Mouse (Mus musculus): ENCODE results near the gene Mlxipl.

Gene Mlxipl

DNA sequence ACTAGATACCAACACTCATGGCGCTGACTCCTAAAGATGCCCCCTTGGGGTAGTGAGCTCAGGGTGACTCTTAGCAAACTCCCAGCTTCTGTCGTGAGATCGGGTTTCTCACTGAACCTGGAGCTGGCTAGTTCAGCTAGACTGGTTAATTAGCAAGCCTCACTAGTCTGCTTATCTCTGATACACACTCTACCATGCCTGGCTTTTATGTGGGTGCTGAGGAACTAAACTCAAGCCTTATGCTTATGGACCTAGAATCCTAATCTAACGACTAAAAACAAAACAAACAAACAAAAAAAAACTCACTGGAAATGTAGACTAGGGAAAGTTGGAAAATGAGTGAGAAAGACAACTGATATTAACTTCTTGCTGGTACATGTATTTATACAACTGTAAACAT is 54.8 kb downstream of the Mlxipl start:
- DNase-seq (ENCODE audit: inconsistent age in 2 of 2, low spot score in 1 of 2), result no peak

DNA sequence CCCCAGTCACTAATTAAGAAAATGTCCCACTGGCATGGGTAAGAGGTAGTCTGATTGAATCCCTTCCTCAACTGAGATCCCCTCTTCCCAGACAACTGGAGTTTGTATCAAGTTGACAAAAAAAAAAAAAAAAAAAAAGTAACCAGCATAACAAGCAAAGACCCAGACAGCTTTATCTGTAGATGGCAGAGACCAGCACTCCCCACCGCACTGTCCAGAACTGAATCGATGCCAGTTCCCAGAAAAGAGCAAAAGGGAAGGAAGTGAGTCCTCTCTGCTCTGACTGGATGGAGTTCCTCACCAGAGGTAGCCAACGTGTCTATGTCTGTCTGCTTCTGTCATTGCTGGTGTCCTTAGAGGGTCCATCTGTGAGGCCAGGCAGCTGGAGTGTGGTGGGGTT is 55.8 kb downstream of the Mlxipl start:
- DNase-seq (ENCODE audit: inconsistent age in 2 of 2, low spot score in 1 of 2), result no peak

GRCm38 (mm10) chr5:135145955-135146354 is 56.3 kb downstream of the Mlxipl start:
- no peak for DNase-seq (ENCODE audit: inconsistent age in 2 of 2, low spot score in 1 of 2)

DNA sequence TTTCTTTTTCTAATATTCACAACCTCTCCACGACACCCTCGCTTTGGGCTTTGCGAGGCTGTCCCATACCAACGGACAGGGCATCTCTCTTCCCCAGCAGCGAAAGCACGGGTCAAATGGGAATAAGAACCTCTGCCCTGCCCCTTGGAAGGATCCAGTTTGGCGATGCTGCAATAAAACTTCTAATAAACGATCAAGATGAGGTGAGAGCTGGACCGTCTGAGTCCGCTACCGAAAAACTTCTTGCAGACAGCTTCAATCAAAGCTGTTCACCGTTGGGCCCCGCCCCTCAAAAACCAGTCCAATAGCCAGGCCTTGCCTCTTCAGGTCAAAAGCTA is 59.0 kb downstream of the Mlxipl start:
- DNase-seq (ENCODE audit: inconsistent age in 2 of 2, low spot score in 1 of 2), result no peak

- DNase-seq (ENCODE audit: inconsistent age in 2 of 2, low spot score in 1 of 2), result peak; percentile 100
Observed at GRCm38 (mm10) chr5:135149053-135149819, 59.5 kb downstream of the Mlxipl start, which contains the start of gene Tbl2. Gene Tbl2, plus strand, starts transcription at chr5:135149657.

DNA sequence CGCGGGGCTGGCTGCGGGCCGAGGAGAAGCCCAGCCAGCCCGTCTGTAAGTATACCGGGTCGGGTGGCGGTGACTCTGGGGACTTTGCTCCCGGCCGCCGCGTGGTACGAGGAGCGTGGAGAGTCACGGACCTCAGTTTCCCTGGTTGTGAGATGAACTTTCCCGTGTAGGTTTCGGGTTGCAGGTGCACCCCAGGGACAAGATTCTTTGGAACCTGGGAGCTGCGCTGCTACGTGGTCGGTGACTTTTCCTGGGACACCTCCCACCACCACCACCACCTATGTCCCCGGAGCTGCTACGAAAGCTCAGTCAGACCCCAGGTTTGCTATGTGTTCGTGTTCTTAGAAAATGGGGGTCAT is 60.1 kb downstream of the Mlxipl start:
- DNase-seq (ENCODE audit: inconsistent age in 2 of 2, low spot score in 1 of 2), result no peak

DNA sequence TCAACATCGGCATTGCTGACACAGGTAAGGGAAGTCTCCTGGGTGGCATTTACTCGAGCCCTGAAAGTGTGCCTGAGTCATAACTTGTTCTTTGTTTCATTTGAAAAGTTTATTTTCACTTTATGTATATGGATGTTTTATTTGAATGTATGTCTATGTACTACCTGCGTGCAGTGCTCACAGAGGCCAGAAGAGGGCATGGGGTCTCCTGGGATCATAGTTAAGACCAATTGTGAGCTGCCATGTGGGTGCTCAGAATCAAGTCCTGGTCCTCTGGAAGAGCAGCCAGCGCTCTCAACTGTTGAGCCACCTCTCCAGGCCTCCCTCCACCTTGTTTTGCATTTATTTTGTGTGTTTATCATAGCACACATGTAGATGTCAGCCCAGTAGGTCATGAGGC is 66.8 kb downstream of the Mlxipl start:
- no peak for DNase-seq (ENCODE audit: inconsistent age in 2 of 2, low spot score in 1 of 2)

GRCm38 (mm10) chr5:135161221-135161620 is 71.5 kb downstream of the Mlxipl start:
- DNase-seq (ENCODE audit: inconsistent age in 2 of 2, low spot score in 1 of 2), result peak in 1 of 2 experiments; percentile 69

GRCm38 (mm10) chr5:135161650-135162049 is 72.0 kb downstream of the Mlxipl start:
- DNase-seq (ENCODE audit: inconsistent age in 2 of 2, low spot score in 1 of 2), result no peak

- DNase-seq (ENCODE audit: inconsistent age in 2 of 2, low spot score in 1 of 2), result no peak
Observed at GRCm38 (mm10) chr5:135162361-135162760, 72.7 kb downstream of the Mlxipl start.

DNA sequence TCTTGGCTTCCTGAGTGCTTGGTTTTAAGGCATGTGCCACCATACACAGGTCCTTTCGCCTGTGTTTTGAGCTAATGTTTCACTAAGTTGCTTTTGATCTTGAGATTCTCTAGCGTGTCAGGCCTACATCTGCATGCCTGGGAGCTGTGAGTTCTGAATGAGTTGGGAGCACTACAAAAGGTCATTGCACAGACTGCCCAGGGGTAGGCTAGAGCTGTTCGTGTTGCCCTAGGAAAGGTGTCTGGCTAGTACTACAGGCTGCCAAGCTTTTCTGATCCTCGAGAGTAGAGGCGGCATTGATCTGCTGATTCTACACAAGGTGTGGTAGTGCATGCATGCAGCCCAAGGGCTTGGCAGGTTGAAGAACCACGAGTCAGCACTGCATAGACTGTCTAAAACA is 73.1 kb downstream of the Mlxipl start:
- DNase-seq (ENCODE audit: inconsistent age in 2 of 2, low spot score in 1 of 2), result no peak

DNA sequence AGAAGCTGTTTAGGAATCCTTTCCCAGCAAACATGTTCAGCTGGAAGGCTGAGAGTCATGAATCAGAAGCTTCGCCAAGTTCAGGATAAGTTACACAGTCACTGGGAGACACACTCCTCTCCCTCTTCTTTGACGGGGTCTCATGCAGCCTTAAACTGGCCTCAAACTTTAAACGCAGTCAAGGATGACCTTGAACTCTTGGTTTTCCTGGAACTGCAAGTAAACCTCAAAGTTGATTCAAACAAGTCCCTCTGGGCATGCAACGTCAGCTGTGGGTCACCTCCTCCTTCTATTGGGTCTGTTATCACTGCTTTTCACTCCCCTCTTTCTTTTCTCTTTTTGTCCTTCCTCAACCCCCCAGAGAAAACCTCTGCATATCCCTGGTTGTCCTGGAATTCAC is 77.2 kb downstream of the Mlxipl start:
- peak in 1 of 2 experiments; percentile 67 for DNase-seq (ENCODE audit: inconsistent age in 2 of 2, low spot score in 1 of 2)

GRCm38 (mm10) chr5:135167469-135167868 is 77.8 kb downstream of the Mlxipl start:
- DNase-seq (ENCODE audit: inconsistent age in 2 of 2, low spot score in 1 of 2), result peak in 1 of 2 experiments; percentile 51

GRCm38 (mm10) chr5:135168063-135169062 is 78.7 kb downstream of the Mlxipl start, which contains the start of gene Bcl7b:
Gene Bcl7b, plus strand, starts transcription at chr5:135168283.
- peak; percentile 99 for DNase-seq (ENCODE audit: inconsistent age in 2 of 2, low spot score in 1 of 2)

- no peak for DNase-seq (ENCODE audit: inconsistent age in 2 of 2, low spot score in 1 of 2)
Observed at GRCm38 (mm10) chr5:135169479-135169878, 79.8 kb downstream of the Mlxipl start.

DNA sequence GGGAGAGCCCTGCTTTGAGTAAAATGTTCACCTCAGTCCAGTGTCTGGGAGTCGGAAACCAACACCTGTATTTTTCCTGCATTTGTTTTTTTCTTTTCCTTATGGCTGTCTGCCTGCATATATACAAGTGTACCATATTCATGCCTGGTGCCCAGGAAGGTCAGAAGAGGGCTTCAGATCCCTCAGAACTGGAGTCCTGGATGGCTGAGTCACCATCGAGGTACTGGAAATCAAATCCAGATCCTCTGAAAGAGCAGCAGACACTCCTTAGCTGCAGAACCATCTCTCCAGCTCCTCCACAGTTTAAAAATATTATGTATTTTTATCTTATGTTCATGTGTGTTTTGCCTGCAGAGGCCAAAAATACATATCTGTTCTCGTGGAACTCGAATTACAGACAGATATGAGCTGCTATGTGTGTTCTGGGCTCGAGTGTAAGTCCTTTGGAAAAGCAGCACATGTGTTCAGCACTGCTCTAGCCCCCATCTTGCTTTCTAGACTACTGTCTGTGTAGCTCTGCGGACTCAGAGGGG is 82.1 kb downstream of the Mlxipl start:
- DNase-seq (ENCODE audit: inconsistent age in 2 of 2, low spot score in 1 of 2), result no peak

- no peak for DNase-seq (ENCODE audit: inconsistent age in 2 of 2, low spot score in 1 of 2)
Observed at GRCm38 (mm10) chr5:135172986-135173385, 83.3 kb downstream of the Mlxipl start.

DNA sequence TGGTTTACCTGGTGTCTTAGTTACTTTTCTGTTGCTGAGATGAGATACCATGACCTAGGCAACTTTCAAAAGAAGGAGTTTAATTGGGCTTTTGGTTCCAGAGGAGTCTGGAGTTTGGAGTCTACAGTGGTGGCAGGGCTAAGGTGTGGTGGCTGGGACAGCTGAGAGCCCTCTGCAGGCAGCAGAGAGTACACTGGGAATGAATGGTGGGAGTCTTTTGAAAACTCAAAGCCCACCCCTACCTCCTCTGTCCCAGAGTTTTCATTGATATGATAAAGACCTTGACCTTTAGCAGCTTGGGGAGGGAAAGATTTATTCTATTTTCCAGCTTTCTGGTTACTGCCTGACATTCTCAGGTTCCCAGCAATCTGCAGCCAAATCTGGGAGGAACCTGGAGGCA is 85.4 kb downstream of the Mlxipl start:
- DNase-seq (ENCODE audit: inconsistent age in 2 of 2, low spot score in 1 of 2), result no peak

DNA sequence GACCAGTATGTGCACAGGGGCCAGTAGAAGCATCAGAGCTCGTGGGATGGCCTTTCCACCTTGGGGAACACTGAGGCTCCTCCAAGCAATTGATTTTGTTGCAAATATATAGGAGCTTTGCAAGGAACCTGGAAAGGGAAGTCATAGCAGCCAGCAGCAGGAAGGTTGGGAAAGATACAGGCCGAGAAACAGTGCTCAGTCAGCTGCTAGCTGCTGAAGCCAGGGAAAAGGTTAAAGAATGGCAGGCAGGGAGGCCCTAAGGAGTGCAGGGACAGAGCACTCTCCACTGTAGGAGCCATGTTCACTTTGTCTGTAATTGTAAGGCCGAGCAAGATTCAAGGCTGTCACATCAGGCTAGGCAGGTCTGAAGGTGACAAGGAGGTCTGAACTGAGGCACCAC is 88.8 kb downstream of the Mlxipl start:
- DNase-seq (ENCODE audit: inconsistent age in 2 of 2, low spot score in 1 of 2), result no peak

DNA sequence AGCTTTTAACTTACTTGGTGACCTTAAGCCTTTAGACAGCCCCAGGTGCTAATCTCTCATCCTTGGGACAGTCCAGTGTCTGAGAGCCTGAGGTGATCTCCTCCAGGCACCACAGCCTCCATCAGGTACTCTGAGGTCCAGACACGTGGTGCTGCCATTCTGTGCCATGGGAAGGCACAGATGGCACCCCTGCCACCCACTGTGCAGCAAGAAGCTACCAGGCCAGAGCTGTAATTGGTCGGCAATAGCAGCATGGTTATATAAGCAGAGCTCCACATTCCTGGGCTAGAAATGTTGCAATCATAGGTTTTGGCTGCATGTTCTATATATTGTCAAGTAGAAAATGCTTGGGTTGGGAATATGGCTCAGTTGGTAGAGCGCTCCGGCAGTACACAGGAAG is 89.3 kb downstream of the Mlxipl start:
- DNase-seq (ENCODE audit: inconsistent age in 2 of 2, low spot score in 1 of 2), result no peak

GRCm38 (mm10) chr5:135179616-135180015 is 89.9 kb downstream of the Mlxipl start:
- DNase-seq (ENCODE audit: inconsistent age in 2 of 2, low spot score in 1 of 2), result no peak

GRCm38 (mm10) chr5:135180796-135181195 is 91.1 kb downstream of the Mlxipl start:
- no peak for DNase-seq (ENCODE audit: inconsistent age in 2 of 2, low spot score in 1 of 2)
